Mouse (Mus musculus) MEL (cell line): ENCODE data around the gene Prkcb. TPM values are rescaled to one million over a fixed set of nuclear protein-coding genes. Genes with fewer than 3 reads are reported as not detected.

Experiments
- DNase-seq: peaks from one replicate; pipeline ENCODE4 v3.0.0; 2011; ENCODE audit warnings: low read depth, low spot score
- H3K27ac ChIP-seq: 2 replicates; pipeline ENCODE4 v1.5.1; 2012; ENCODE audit warnings: low read depth, mild to moderate bottlenecking, control low read depth, low read length, moderate library complexity; ENCODE audit not compliant: control insufficient read depth
- H3K27me3 ChIP-seq, 2 experiments: fragments of 150-350 bp in 1 of 2; sonication (generic) in 1 of 2; 2 replicates each; pipeline ENCODE4 v1.6.1; 2012; ENCODE audit warnings: low read length in 2 of 2, mild to moderate bottlenecking in 2 of 2, improper control_type of control experiment in 1 of 2, moderate library complexity in 1 of 2; ENCODE audit not compliant: insufficient read depth in 2 of 2, control insufficient read depth in 1 of 2
- H3K36me3 ChIP-seq, 2 experiments: 2 replicates each; pipeline ENCODE4 v1.6.1; 2012 to 2014; ENCODE audit warnings: low read length in 2 of 2, improper control_type of control experiment in 1 of 2, inconsistent platforms in 1 of 2, mild to moderate bottlenecking in 1 of 2; ENCODE audit not compliant: insufficient read depth in 2 of 2, control insufficient read depth in 1 of 2
- H3K4me1 ChIP-seq, 2 experiments: fragments of 150-350 bp in 1 of 2; sonication (generic) in 1 of 2; 2 replicates each; pipeline ENCODE4 v1.6.1; 2012; ENCODE audit warnings: low read length in 2 of 2, improper control_type of control experiment in 1 of 2, mild to moderate bottlenecking in 1 of 2; ENCODE audit not compliant: insufficient read depth in 2 of 2, control insufficient read depth in 1 of 2
- H3K4me3 ChIP-seq, 2 experiments: fragments of 150-350 bp in 1 of 2; sonication (generic) in 1 of 2; 2 replicates each; pipeline ENCODE4 v1.5.1; 2012; ENCODE audit warnings: low read depth in 2 of 2, low read length in 2 of 2, mild to moderate bottlenecking in 2 of 2, moderate library complexity in 2 of 2, control low read depth in 1 of 2, improper control_type of control experiment in 1 of 2; ENCODE audit not compliant: control insufficient read depth in 1 of 2, insufficient read depth in 1 of 2
- H3K79me2 ChIP-seq: 2 replicates; pipeline ENCODE4 v1.6.1; 2012; ENCODE audit warnings: mild to moderate bottlenecking, low read length, moderate library complexity; ENCODE audit not compliant: control insufficient read depth, poor library complexity, insufficient read depth
- H3K9ac ChIP-seq: 2 replicates; pipeline ENCODE4 v1.6.1; 2012; ENCODE audit warnings: low read depth, mild to moderate bottlenecking, control low read depth, low read length, moderate library complexity; ENCODE audit not compliant: control insufficient read depth, poor library complexity, severe bottlenecking
- H3K9me3 ChIP-seq: fragments of 150-350 bp; sonication (generic); replicated peaks from 2 replicates; pipeline ENCODE4 v1.6.1; 2012; ENCODE audit warnings: mild to moderate bottlenecking, low read length, improper control_type of control experiment, moderate library complexity; ENCODE audit not compliant: insufficient read depth
- GATA1 ChIP-seq: IDR thresholded peaks from 2 replicates; pipeline ENCODE4 v1.6.1; 2011; ENCODE audit warnings: low read depth, low read length, improper control_type of control experiment
- HCFC1 ChIP-seq: IDR thresholded peaks from 2 replicates; pipeline ENCODE4 v1.6.1; 2012; ENCODE audit warnings: low read depth, mild to moderate bottlenecking, inconsistent platforms, low read length, improper control_type of control experiment, moderate library complexity
- MAFK ChIP-seq: IDR thresholded peaks from 2 replicates; pipeline ENCODE4 v1.6.1; 2011; ENCODE audit warnings: low read depth, mild to moderate bottlenecking, low read length, improper control_type of control experiment, borderline replicate concordance
- MEF2A ChIP-seq: IDR thresholded peaks from 2 replicates; pipeline ENCODE4 v1.6.1; 2014; ENCODE audit warnings: low read depth, mild to moderate bottlenecking, inconsistent platforms, low read length, improper control_type of control experiment; ENCODE audit not compliant: poor library complexity, insufficient replicate concordance, severe bottlenecking; ENCODE audit errors: extremely low read depth
- MXI1 ChIP-seq: IDR thresholded peaks from 2 replicates; pipeline ENCODE4 v1.6.1; 2011; ENCODE audit warnings: mild to moderate bottlenecking, low read depth, low read length, improper control_type of control experiment
- NRF1 ChIP-seq: IDR thresholded peaks from 2 replicates; pipeline ENCODE4 v1.6.1; 2014; ENCODE audit warnings: low read depth, mild to moderate bottlenecking, inconsistent platforms, low read length, improper control_type of control experiment, moderate library complexity; ENCODE audit not compliant: poor library complexity, insufficient read depth, severe bottlenecking
- POLR2AphosphoS2 ChIP-seq: IDR thresholded peaks from 2 replicates; pipeline ENCODE4 v1.6.1; 2011; ENCODE audit warnings: low read length, improper control_type of control experiment
- RAD21 ChIP-seq: IDR thresholded peaks from 2 replicates; pipeline ENCODE4 v1.6.1; 2011; ENCODE audit warnings: mild to moderate bottlenecking, low read depth, low read length, improper control_type of control experiment
- SIN3A ChIP-seq: IDR thresholded peaks from 2 replicates; pipeline ENCODE4 v1.6.1; 2012; ENCODE audit warnings: low read length, improper control_type of control experiment, inconsistent platforms
- SMC3 ChIP-seq: IDR thresholded peaks from 2 replicates; pipeline ENCODE4 v1.6.1; 2011; ENCODE audit warnings: low read depth, low read length, improper control_type of control experiment
- TCF12 ChIP-seq: IDR thresholded peaks from 2 replicates; pipeline ENCODE4 v1.6.1; 2014; ENCODE audit warnings: low read depth, mild to moderate bottlenecking, inconsistent platforms, low read length, improper control_type of control experiment, moderate library complexity
- UBTF ChIP-seq: IDR thresholded peaks from 2 replicates; pipeline ENCODE4 v1.6.1; 2012; ENCODE audit warnings: low read depth, mild to moderate bottlenecking, inconsistent platforms, low read length, improper control_type of control experiment, moderate library complexity, borderline replicate concordance; ENCODE audit not compliant: insufficient read depth
- USF2 ChIP-seq, 2 experiments: IDR thresholded peaks; 2 replicates each; pipeline ENCODE4 v1.6.1; 2011 to 2012; ENCODE audit warnings: improper control_type of control experiment in 2 of 2, low read length in 2 of 2, borderline replicate concordance in 1 of 2, inconsistent platforms in 1 of 2, low read depth in 1 of 2, mild to moderate bottlenecking in 1 of 2; ENCODE audit not compliant: insufficient read depth in 1 of 2
- ZC3H11A ChIP-seq: IDR thresholded peaks from 2 replicates; pipeline ENCODE4 v1.6.1; 2012; ENCODE audit warnings: low read depth, mild to moderate bottlenecking, inconsistent platforms, low read length, improper control_type of control experiment
- ZKSCAN1 ChIP-seq: IDR thresholded peaks from 2 replicates; pipeline ENCODE4 v1.6.1; 2012; ENCODE audit warnings: low read depth, mild to moderate bottlenecking, inconsistent platforms, low read length, improper control_type of control experiment, moderate library complexity
- ZMIZ1 ChIP-seq: IDR thresholded peaks from 2 replicates; pipeline ENCODE4 v1.6.1; 2012; ENCODE audit warnings: low read depth, mild to moderate bottlenecking, inconsistent platforms, low read length, improper control_type of control experiment, moderate library complexity
- polyA plus RNA-seq, 2 experiments: library from polyadenylated mRNA; stranded (reverse) in 1 of 2; unstranded in 1 of 2; fragments of >175 nt in 1 of 2; fragments of >200 nt in 1 of 2; gene quantifications; 2 replicates each; pipeline versions ENCODE4 v1.2.1 to v1.2.4; 2012; ENCODE audit warnings: low replicate concordance in 2 of 2, low read depth in 1 of 2; ENCODE audit not compliant: insufficient read length in 2 of 2, insufficient read depth in 1 of 2, missing spikeins in 1 of 2
- total RNA-seq: library from RNA; depleted of rRNA; stranded (reverse); fragments of 300-350 nt; gene quantifications from 2 replicates; pipeline ENCODE4 v1.2.3, GENCODE M21; 2012

Prkcb gene
- total and polyA plus RNA-seq, 3 experiments: not detected

- Histone ChIP-seq H3K36me3 (no peaks in the 10 kb centered on the region), H3K9me3 (no peaks in the 10 kb centered on the region), H3K27me3 (no peaks in the 10 kb centered on the region), H3K79me2 (no peaks in the 10 kb centered on the region), H3K4me3 (no peak overlapping the region), H3K27ac (no peak overlapping the region), H3K9ac (no peak overlapping the region), H3K4me1 (no peaks in the 10 kb centered on the region)
- TF ChIP-seq ZC3H11A (no peak), MEF2A (no peak), RAD21 (no peak), HCFC1 (no peak), MXI1 (no peak), UBTF (no peak), TCF12 (no peak), ZMIZ1 (no peak), SMC3 (no peak), ZKSCAN1 (no peak), SIN3A (no peak), POLR2AphosphoS2 (no peak)
- DNase-seq: no peak
Measured at GRCm38 (mm10) chr7:122423816-122424215, 135.3 kb downstream of the Prkcb start.

DNA sequence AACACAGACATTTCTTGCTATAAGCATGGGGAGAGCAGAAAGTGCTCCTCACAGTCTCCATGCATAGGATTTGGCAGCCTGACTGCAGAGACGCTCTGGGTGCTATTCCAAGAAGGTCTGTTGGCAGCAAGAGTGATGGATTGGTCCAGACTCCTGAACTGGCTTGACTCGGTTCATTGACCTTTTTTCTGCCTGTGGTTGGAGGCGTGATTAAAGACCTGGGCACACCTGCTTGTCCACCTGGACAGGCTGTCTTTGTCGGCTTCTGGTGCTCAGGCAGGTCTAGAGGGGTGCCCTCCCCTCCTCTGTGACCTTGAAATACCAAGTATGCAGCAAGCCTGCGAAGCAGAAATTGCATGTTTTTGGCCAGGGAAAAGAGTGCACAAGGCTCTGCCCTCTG, 140.6 kb downstream of the Prkcb start:
- no peak for DNase-seq
- TF ChIP-seq SMC3 (no peak), SIN3A (no peak), NRF1 (no peak), MAFK (no peak), GATA1 (no peak), USF2 (IDR thresholded peaks at IDR 0.05; ENCODE audit: borderline replicate concordance in 1 of 2, insufficient read depth in 1 of 2, low read depth in 1 of 2, low read length in 2 of 2) (no peak), ZKSCAN1 (no peak)
- H3K27me3 ChIP-seq: no peaks in the 10 kb centered on the region
- no peak overlapping the region for H3K27ac ChIP-seq
- H3K9ac ChIP-seq: no peak overlapping the region
- no peaks in the 10 kb centered on the region for H3K9me3 ChIP-seq
- H3K4me1 ChIP-seq: no peaks in the 10 kb centered on the region
- no peaks in the 10 kb centered on the region for H3K79me2 ChIP-seq
- no peaks in the 10 kb centered on the region for H3K36me3 ChIP-seq
- no peak overlapping the region for H3K4me3 ChIP-seq
